Mouse (Mus musculus): ENCODE data around the gene Znhit6. TPM values are rescaled to one million over a fixed set of nuclear protein-coding genes. Genes with fewer than 3 reads are reported as not detected.
A peak's percentile ranks its signal among the peaks of the same experiment; 100 is the strongest.

The Znhit6 gene
- polyA plus RNA-seq, 1 experiment from 2014 or later, result 55.9 TPM

GRCm38 (mm10) chr3:145648991-145649851 is 73.2 kb downstream of the Znhit6 start:
- CTCF ChIA-PET, result interaction anchor here (0.7 to 2.7 kb wide), 14 partner anchors 11 to 257 kb away, joined by 3 to 15 read pairs (median 5); no protein-coding TSS in a partner anchor
- ATAC-seq, result no peak
- POLR2A ChIA-PET, result interaction anchor here (0.6 to 5.2 kb wide), 37 partner anchors 8 to 256 kb away, joined by 3 to 51 read pairs (median 4); partner anchors contain the start of genes Ddah1 and Znhit6
- in situ Hi-C loops (cut with MboI; ENCODE audit: low pct_unique_long_range_greater_than_20kb), result loop anchor here (5.0 kb wide), 1 partner anchor 57 kb away; no protein-coding TSS in a partner anchor
- no peak for TF ChIP-seq CTCF (IDR thresholded peaks at IDR 0.05)
- DNase-seq (ENCODE audit: low read depth, low spot score), result peak; percentile 58
- H3K27me3 ChIP-seq, result no peaks in the 10 kb centered on the region

GRCm38 (mm10) chr3:145649852-145650202 is 73.8 kb downstream of the Znhit6 start, which contains the start of gene Ccn1:
Ccn1 (minus strand) TSS chr3:145649981.
- H3K27me3 ChIP-seq, result no peaks in the 10 kb centered on the region
- ATAC-seq (peak; percentile 9), DNase-seq (ENCODE audit: low read depth, low spot score) (peak; percentile 87)
- CTCF ChIA-PET, result interaction anchor here (0.7 to 2.7 kb wide), 10 partner anchors 11 to 256 kb away, joined by 3 to 13 read pairs (median 5); no protein-coding TSS in a partner anchor
- TF ChIP-seq CTCF (IDR thresholded peaks at IDR 0.05), result no peak
- POLR2A ChIA-PET, result interaction anchor here (0.6 to 5.2 kb wide), 31 partner anchors 9 to 891 kb away, joined by 3 to 51 read pairs (median 6); partner anchors contain the start of genes Ddah1 and Znhit6
- in situ Hi-C loops (cut with MboI; ENCODE audit: low pct_unique_long_range_greater_than_20kb), result loop anchor here (5.0 kb wide), 2 partner anchors 58 to 252 kb away; no protein-coding TSS in a partner anchor

GRCm38 (mm10) chr3:145650298-145651011 is 74.5 kb downstream of the Znhit6 start:
- in situ Hi-C loops (cut with MboI; ENCODE audit: low pct_unique_long_range_greater_than_20kb), result loop anchor here (5.0 kb wide), 1 partner anchor 252 kb away; no protein-coding TSS in a partner anchor
- CTCF ChIA-PET, result interaction anchor here (0.7 to 2.7 kb wide), 10 partner anchors 14 to 255 kb away, joined by 3 to 13 read pairs (median 4); no protein-coding TSS in a partner anchor
- peak; percentile 59 for DNase-seq (ENCODE audit: low read depth, low spot score)
- ATAC-seq, result no peak
- POLR2A ChIA-PET, result interaction anchor here (0.6 to 5.2 kb wide), 32 partner anchors 8 to 891 kb away, joined by 3 to 51 read pairs (median 6); partner anchors contain the start of genes Ddah1 and Znhit6
- H3K27me3 ChIP-seq, result no peaks in the 10 kb centered on the region
- TF ChIP-seq CTCF (IDR thresholded peaks at IDR 0.05), result no peak

GRCm38 (mm10) chr3:145651029-145651977 is 75.3 kb downstream of the Znhit6 start:
- in situ Hi-C loops (cut with MboI; ENCODE audit: low pct_unique_long_range_greater_than_20kb), result loop anchor here (5.0 kb wide), 1 partner anchor 251 kb away; no protein-coding TSS in a partner anchor
- ChIA-PET CTCF (interaction anchor here (0.8 to 1.9 kb wide), 9 partner anchors 14 to 250 kb away, joined by 3 to 8 read pairs (median 3); no protein-coding TSS in a partner anchor), POLR2A (interaction anchor here (0.5 to 5.2 kb wide), 32 partner anchors 9 to 251 kb away, joined by 3 to 51 read pairs (median 4); partner anchors contain the start of gene Ddah1)
- TF ChIP-seq CTCF (IDR thresholded peaks at IDR 0.05), result no peak
- peak; percentile 65 for DNase-seq (ENCODE audit: low read depth, low spot score)
- ATAC-seq, result peak; percentile 1
- H3K27me3 ChIP-seq, result no peaks in the 10 kb centered on the region

GRCm38 (mm10) chr3:145651978-145652321 is 75.9 kb downstream of the Znhit6 start:
- ATAC-seq, result no peak
- no peak for TF ChIP-seq CTCF (IDR thresholded peaks at IDR 0.05)
- in situ Hi-C loops (cut with MboI; ENCODE audit: low pct_unique_long_range_greater_than_20kb), result loop anchor here (5.0 kb wide), 1 partner anchor 250 kb away; no protein-coding TSS in a partner anchor
- H3K27me3 ChIP-seq, result no peaks in the 10 kb centered on the region
- no peak for DNase-seq (ENCODE audit: low read depth, low spot score)
- ChIA-PET CTCF (interaction anchor here (0.7 to 1.8 kb wide), 6 partner anchors 24 to 249 kb away, joined by 3 to 8 read pairs (median 4); no protein-coding TSS in a partner anchor), POLR2A (interaction anchor here (0.6 to 5.2 kb wide), 19 partner anchors 18 to 259 kb away, joined by 3 to 51 read pairs (median 3); partner anchors contain the start of gene Ddah1)

GRCm38 (mm10) chr3:145652322-145653131 is 76.5 kb downstream of the Znhit6 start:
- H3K27me3 ChIP-seq, result no peaks in the 10 kb centered on the region
- POLR2A ChIA-PET, result interaction anchor here (0.6 to 5.2 kb wide), 11 partner anchors 19 to 258 kb away, joined by 3 to 51 read pairs (median 3); partner anchors contain the start of gene Ddah1
- CTCF ChIA-PET, result interaction anchor here (0.7 to 1.8 kb wide), 5 partner anchors 43 to 249 kb away, joined by 3 to 8 read pairs (median 4); no protein-coding TSS in a partner anchor
- TF ChIP-seq CTCF (IDR thresholded peaks at IDR 0.05), result no peak
- in situ Hi-C loops (cut with MboI; ENCODE audit: low pct_unique_long_range_greater_than_20kb), result loop anchor here (5.0 kb wide), 1 partner anchor 250 kb away; no protein-coding TSS in a partner anchor
- ATAC-seq, result peak; percentile 0
- peak; percentile 46 for DNase-seq (ENCODE audit: low read depth, low spot score)

- ATAC-seq, result peak; percentile 55
- TF ChIP-seq CTCF (IDR thresholded peaks at IDR 0.05), result no peak
- CTCF ChIA-PET, result interaction anchor here (0.7 to 1.8 kb wide), 3 partner anchors 9 to 76 kb away, joined by 3 to 8 read pairs (median 4); no protein-coding TSS in a partner anchor
- in situ Hi-C loops (cut with MboI; ENCODE audit: low pct_unique_long_range_greater_than_20kb), result loop anchor here (5.0 kb wide), 1 partner anchor 249 kb away; no protein-coding TSS in a partner anchor
- POLR2A ChIA-PET, result interaction anchor here (0.9 to 5.2 kb wide), 4 partner anchors 9 to 77 kb away, joined by 3 to 51 read pairs (median 4); no protein-coding TSS in a partner anchor
- no peaks in the 10 kb centered on the region for H3K27me3 ChIP-seq
- DNase-seq (ENCODE audit: low read depth, low spot score), result peak; percentile 64
Observed at GRCm38 (mm10) chr3:145653191-145653940, 77.4 kb downstream of the Znhit6 start.

All from Patski (cell line).